Mouse (Mus musculus) ovary, postnatal 14 days (tissue): Measurements from ENCODE around the gene Hamp.
"Not testable (repeated sequence)": the region's sequence is repeated elsewhere in the genome, so short reads cannot be mapped to it uniquely, and the experiment has no call there.

Source experiments
- DNase-seq: peaks from one replicate; pipeline ENCODE4 v3.0.0; 2022; ENCODE audit warnings: low spot score

Gene Hamp

DNA sequence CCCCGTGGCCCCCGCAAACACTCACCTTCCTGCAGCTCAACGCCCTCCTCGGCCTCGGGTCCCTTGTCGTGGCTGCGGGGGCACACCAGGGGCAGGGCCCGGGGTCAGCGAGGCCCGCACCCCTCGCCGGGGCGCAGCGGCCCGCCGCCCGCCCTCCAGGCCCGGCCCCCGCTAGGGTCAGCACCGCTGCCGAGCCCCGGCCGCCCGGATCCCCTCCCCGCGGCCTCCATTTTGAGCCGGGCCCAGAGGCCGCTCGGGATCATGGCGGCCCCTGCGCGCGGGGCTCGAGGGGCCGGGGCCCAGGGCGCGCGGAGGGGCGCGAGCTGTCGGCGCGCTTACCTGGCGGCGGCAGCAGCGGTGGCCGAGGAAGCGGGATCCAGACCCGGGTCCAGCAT is 12.5 kb upstream of the Hamp start:
- DNase-seq = no peak

DNA sequence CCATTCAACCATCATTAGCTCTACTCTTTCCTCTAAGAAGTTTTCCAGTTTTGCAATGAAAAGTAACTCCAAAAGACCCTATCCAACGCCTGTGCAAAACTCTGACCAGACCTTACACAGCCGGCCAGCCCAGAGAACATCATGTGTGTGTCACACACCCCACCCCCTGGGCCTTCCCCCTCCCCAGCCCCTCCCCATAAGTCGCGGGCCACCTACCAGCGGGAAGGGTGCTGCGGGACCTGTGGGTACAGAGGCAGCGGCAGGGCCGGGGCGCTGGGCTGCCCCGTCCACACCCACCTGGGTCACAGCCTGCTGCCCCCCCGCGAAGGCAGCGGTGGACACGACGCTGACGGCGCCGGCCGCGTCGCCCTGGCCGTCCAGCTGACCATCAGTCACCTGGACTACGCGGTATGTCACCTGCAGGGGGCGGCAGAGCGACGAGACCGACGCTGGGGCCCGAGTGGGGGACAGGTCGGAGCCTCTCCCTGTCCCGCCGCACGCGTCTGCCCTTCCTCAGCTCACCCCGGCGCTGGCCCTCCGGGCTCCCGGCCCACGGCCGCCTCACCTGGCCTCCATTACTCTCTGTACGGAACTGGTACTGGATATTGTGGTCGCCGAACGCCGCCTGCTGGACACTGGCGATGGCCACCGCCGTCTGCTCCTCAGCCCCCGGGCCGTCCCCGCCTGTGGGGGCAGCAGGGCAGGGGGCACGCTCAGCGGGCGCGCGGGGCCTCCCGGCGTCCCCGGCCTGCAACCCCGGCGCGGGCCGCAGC is 11.9 kb upstream of the Hamp start:
- DNase-seq = peak; percentile 91

DNA sequence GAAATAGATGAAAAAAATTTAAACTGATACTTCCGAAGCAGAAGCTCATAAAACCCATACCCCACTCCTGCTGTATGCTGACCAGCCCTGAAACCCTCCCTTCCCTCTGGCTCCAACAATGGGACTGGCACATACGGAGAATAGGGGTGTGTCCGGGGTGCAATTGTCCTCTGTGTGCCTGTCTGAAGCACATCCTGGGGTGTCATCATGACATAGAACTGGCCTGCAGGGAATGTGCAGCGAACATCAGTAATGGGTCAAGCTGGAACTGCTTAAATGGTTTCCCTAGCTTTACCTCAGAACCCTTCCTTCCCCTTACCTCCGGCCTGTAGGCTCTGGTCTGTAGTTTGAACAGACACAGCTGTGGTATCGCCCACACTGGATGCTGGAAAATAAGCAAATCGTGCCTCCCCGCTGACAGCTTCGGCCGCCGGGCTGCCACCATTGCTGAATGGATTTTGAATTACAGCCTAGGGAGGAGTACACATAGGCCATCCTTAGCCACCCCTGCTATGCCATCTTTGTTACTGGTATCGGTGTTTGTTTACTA is 11.2 kb upstream of the Hamp start:
- DNase-seq = no peak

DNA sequence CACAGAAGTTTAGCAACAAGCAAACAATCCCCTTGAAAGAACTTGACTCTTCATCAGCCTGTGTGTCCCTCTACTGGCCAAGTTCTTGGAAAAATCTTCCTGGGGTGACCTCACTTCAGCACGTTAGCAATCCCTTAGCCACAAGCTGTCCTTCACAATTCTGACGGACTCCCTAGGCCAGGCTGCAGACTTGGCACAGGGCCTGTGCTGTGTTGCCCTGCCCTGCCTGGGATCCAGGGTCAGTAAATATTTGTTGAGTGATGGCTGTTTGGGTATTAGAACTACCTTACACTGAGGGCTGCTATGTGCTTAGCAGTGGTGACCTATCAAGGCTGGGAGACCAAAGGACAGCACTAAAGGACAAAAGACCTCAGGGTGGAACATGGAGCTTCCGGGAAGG is 10.2 kb upstream of the Hamp start:
- no peak for DNase-seq

DNA sequence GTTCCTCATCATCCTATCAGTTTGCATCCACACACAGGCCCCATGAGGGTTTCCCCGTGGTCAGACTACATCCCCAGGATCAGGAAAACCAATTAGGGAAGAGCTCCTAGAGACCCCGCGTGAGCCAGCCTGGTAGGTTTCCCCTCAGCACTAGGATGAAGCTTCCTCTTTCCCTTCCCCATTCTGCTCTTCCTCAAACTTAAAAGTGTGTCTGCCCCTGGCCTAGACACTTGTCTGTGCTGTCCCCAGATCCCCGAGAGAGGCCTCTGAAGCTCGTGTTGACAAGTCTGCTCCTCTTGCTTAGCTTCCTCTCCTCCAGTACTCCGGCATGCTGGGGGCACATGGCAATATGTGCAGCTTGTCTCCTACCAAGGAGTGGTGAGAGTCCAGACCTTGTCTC is 9.6 kb upstream of the Hamp start:
- DNase-seq = no peak

DNA sequence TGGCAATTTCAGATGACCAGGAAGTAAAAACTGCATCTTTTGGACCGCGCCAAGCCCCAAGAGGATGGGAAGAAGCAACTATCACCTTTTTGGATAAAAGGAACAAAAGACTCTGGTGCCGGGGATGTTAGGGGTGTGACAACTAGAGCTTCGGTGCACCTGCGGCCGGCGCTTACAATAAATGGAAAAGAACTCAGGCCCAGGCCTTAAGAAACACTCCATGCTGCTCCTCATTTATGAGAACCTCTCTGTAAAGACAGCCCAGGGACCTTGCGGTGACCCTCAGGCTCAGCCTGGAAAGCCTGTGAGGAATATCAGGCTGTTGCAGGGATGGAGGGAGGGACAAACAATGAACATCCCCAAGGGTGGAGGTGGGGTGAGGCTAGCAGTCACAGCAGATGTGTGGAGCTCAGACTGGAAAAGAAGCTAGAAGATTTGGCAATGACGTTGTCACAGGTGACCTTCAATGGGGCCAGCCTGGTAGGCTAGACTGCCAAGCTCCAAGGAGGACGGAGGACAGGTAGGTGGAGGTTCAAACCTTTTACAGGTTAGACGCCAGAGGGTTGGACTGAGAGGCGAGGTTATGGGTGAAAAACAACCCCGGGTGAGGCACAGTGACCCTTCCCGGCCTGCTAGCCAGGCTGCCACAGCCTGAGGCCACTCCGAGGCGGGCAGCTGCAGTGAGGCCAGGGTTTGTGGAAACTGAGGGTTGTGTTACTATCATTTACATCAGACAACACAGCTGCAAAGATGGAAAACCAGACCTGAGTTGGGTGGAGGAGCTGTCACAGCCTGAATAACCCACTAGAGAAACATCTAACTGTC is 8.8 kb upstream of the Hamp start:
- DNase-seq = no peak

DNA sequence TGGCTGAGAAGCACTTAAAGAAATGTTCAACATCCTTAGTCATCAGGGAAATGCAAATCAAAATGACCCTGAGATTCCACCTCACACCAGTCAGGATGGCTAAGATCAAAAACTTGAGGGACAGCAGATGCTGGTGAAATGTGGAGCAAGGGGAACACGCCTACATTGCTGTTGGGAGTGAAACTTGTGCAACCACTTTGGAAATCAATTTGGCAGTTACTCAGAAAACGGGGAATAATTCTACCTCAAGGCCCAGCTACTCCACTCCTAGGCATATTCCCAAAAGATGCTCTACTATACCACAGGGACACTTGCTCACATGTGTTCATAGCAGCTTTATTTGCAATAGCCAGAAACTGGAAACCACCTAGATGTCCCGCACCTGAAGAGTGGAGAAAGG is 6.1 kb upstream of the Hamp start:
- DNase-seq = not testable (repeated sequence)

DNA sequence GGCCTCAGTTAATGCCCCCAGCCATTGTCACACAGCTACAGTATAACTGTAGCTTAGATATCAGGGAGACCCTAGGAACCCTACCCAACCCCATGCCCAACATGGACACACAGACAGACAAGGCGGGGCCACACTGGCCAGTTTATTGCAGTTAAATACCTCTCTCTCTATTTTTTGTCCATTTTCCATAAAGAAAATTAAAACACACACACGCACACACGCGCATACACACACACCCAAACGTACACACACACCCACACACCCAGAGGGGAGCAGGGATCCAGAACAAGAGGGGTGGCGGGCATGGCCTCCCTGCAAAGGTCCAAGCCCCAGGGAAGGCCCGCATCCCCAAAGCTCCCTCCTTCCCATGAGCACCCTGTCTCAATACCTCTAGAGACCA is 2.0 kb upstream of the Hamp start:
- DNase-seq = no peak

DNA sequence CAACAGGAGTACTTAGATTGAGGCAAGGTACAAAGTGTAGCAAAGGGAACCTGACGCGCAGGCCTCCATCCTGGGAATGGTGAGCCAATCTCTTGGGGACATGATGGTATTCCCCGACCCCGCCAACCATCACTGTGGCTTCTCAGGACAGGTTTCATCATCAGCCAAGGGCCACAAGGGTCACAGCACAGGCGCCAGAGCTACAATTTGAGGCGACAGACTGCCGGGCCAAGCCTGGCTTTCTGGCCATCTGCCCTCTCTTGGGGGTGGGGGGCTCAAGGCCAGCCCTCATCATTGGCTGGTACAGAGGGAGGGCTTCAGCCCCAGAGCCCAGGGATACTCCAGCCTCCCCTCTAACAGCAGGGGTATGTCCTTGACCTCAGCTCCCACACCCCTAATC is 1.6 kb upstream of the Hamp start:
- not testable (repeated sequence) for DNase-seq

DNA sequence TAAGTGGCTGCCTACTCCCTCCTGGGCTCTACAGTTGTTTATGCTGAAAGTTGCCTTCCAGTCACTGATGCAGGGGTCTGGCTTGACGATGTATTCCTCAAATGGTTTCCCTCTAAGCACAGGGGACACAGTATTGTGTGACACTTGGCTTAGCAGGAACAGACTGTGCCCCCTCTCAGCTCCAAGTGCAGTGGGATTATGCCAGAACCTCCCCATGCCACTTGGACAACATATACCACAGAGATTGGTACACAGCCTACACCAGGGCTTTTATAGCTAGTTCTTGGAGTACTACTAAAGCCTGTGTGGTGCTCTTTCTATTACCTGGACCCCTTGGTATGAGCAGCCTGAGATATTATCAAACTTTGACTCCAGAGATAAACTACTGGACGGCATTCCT is 874 bp upstream of the Hamp start:
- DNase-seq = not testable (repeated sequence)

DNA sequence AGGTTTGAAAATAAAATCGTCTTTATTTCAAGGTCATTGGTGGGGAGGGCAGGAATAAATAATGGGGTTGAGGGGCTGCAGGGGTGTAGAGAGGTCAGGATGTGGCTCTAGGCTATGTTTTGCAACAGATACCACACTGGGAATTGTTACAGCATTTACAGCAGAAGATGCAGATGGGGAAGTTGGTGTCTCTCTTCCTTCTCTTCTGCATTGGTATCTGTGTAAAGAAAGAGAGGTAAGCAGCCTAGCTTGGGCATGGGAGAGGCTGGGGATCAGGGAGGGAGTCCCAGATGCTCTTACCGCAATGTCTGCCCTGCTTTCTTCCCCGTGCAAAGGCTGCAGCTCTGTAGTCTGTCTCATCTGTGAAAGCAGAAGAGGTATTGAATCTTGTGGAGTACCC is 1.5 kb downstream of the Hamp start:
- DNase-seq = not testable (repeated sequence)

DNA sequence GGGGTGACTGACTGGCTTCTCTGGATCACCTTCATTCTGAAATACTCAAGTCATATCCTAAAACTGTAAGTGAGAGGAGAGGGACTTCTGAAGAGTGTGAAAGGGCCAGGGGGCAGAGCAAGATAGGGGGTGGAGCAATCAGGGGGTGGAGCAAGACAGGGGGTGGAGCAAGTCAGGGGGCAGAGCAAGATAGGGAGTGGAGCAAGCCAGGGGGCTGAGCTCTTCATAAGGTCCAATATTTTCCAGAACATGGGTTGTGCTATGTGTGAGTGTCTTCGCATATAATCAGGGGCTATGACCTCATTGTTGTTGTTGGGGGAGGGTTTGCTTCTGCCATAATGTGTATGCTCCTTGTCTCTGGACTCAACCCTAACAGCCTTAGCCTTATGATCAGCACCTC is 3.8 kb downstream of the Hamp start:
- not testable (repeated sequence) for DNase-seq

DNA sequence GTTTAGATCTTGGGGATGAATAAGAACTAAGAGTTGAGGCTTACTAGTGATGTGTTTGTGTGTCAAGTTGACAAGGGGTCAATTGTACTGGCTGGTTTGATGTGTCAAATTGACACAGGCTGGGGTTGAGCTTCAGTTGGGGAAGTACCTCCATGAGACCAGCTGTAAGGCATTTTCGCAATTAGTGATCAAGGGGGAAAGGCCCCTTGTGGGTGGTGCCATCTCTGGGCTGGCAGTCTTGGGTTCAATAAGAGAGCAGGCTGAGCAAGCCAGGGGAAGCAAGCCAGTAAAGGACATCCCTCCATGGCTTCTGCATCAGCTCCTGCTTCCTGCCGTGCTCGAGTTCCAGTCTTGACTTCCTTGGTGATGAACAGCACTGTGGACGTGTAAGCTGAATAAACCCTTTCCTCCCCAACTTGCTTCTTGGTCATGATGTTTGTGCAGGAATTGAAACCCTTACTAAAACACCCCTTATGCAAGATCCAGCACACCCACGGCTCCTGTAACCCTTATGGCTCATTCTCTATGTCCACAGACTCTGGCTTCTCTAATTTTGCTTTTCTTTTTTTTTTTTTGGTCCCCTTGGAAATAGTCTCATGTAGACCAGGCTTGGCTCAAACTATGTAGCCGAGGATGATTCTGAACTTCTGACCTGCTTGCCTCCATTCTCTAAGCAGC is 8.3 kb downstream of the Hamp start:
- not testable (repeated sequence) for DNase-seq

DNA sequence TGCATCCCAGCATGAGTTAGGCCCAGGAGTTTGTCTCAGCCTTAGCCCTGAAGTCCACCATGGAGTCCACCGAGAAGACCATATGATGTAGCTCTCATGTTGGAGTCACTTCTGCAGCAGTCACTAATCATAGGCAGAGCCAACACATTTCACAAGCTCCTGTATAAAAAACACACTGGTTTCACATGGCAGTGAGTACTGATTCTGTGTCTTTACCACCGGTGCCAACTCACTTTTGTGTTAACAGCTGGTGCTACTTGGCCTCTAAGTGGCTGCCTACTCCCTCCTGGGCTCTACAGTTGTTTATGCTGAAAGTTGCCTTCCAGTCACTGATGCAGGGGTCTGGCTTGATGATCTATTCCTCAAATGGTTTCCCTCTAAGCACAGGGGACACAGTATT is 19.3 kb downstream of the Hamp start, which contains the start of gene Hamp2:
Gene Hamp2 (minus strand): TSS at position 101 of the 400 bp plus-strand sequence.
- DNase-seq = not testable (repeated sequence)

DNA sequence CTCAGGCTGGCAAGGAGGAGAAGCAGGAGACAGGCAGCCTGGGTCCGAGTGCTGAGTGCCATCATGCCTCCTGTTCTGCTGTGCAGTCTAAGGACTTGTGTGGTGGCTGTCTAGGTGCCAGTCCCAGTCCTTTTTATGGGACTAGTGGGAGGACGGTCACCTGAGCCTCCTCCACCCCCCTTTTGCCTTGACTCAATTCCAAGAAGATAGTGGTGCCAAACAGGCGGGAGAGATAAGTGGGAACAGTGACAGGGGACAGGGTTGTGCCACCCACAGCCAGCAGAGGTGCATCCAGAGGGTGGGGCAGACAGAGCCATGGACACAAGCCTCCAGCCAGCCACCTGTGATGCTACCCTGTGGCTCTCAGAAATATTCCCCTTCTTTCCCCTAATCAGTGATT is 19.8 kb downstream of the Hamp start:
- DNase-seq = no peak

DNA sequence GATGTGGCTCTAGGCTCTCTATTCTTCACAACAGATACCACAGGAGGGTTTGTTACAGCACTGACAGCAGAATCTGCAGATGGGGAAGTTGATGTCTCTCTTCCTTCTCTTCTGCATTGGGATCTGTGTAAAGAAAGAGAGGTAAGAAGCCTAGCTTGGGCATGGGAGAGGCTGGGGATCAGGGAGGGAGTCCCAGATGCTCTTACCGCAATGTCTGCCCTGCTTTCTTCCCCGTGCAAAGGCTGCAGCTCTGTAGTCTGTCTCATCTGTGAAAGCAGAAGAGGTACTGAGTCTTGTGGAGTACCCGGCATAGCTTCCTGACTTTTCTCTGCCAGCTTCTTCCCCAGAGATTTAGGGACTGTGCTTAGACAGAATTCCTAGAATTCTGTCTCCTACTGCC is 21.3 kb downstream of the Hamp start:
- DNase-seq = not testable (repeated sequence)

DNA sequence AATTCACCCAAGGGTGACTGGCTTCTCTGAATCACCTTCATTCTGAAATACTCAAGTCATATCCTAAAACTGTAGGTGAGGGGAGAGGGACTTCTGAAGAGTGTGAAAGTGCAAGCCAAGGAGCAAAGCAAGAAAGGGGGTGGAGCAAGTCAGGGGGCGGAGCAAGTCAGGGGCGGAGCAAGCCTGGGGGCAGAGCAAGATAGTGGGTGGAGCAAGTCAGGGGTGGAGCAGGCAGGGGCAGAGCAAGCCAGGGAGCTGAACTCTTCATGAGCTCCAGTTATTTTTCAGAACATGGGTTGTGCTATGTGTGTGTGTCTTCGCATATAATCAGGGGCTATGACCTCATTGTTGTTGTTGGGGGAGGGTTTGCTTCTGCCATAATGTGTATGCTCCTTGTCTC is 23.6 kb downstream of the Hamp start:
- DNase-seq = no peak

DNA sequence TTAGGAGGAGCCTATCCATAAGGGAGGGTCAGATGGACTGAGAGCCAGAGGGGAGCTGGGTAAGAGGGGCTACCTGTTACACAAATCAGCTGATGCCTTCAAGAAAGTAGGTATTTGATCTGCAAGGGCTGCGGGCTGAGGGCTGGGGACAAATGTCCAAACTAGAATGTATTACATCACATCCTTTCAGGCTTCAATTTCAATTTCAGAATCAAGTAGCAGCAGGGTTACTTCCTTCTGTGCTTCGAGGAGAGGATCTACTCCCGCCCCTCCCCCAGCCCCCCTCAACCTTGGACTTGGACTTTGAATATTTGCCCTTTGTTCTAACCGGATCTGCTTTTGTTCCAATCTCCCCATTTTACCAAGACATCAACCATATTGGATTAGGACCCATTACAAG is 26.6 kb downstream of the Hamp start:
- no peak for DNase-seq

DNA sequence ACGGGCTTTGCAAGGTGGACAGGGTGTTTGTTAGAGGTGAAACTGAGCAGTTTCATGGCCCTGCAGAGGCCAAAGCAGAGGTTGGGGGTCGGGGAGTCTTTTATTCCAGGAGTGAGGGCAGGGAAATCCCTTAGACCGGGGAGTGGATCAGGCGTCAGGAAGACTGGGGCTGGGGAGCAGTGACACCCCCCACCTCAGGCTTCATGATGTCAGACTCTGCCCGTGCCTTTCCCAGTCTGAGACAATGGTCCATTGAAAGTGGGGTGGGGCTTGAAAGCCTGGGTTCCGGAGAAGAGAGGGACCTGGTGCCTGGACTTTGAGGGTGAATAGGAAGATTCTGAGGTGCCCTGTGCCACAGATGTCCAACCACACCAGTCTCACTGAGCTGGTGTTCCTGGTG is 27.1 kb downstream of the Hamp start:
- no peak for DNase-seq

DNA sequence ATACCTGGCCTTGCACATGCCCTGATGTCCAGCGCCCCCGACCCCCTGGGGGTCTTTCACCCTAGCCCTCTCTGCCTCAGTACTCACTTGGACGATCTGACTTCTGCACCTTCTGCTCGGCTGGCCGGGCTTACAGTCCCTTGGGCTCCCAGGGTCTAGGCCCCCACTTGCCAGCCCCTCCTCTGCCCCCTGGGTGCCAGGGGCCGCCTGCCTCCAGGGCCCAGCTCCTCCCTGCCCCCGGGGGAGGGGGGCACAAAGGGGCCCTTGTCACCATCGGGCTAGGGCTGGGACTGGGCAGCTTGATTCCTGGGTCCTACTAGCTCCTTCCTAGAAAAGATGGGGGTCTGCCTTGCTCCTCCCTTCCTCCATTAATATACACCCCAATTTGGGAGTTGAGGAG is 29.1 kb downstream of the Hamp start, which contains the start of gene Mag:
Gene Mag (minus strand): TSS at position 142 of the 400 bp plus-strand sequence.
- DNase-seq = no peak

DNA sequence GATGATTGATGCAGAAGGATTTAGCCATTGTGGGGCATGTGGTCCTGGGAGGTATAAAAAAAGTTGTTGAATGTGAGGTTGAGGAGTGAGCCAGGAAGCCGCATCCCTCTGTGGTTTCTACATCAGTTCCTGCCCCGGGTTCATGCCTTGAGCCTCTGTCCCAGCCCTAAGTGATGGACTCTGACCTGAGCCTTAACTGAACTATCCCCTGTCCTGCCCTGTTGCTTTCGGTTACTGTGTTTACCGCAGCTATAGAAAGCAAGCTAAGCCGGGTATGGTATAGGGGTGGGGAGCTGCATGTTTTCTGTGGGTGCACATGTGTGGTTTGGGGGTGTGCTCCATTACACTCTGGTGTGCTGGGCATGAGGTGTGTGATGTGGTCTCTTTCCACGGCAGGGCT is 34.1 kb downstream of the Hamp start:
- no peak for DNase-seq

DNA sequence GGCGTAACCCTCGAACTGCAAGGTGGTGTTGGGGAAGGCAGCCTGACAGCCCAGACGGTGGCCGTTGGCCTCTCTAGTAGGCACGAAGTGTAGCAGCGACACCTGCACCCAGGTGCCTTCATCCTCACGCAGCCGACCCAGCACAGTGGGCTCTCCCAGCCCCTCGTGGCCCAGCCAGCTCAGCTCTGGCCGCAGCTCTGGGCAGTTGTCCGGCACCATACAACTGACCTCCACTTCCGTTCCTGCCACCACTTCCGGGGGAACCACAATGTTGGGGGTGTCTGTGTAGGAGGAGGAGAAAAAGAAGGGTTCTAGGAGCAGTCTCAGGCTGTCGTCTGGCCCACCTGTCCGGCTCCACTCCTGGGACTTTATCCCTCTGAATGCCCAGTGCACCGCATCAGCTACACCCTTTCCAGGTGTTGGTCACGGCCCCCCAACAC is 34.8 kb downstream of the Hamp start:
- no peak for DNase-seq
